Mouse (Mus musculus): ENCODE measurements around the gene Abhd12b. TPM values are rescaled to one million over a fixed set of nuclear protein-coding genes. Genes with fewer than 3 reads are reported as not detected.
A peak's percentile ranks its signal among the peaks of the same experiment; 100 is the strongest.
"Not testable (repeated sequence)": the region's sequence is repeated elsewhere in the genome, so short reads cannot be mapped to it uniquely, and the experiment has no call there.

Gene Abhd12b
- polyA plus RNA-seq, 1 experiment, result not detected

- no peak overlapping the region for H3K27ac ChIP-seq (ENCODE audit: control insufficient read depth, insufficient read depth, low read depth, low read length)
- TF ChIP-seq CTCF (IDR thresholded peaks at IDR 0.05; ENCODE audit: control insufficient read depth, insufficient read depth, insufficient replicate concordance, low read depth, low read length) (no peak), POLR2A (IDR thresholded peaks at IDR 0.05; ENCODE audit: control insufficient read depth, low read depth, low read length) (no peak)
- H3K4me1 ChIP-seq (ENCODE audit: control insufficient read depth, insufficient read depth, low read length), result 0 out of 2 replicates have a peak, but pooled peaks cover 2% of the 10 kb centered on the region
- H3K27me3 ChIP-seq (ENCODE audit: control insufficient read depth, insufficient read depth, low read length), result no peaks in the 10 kb centered on the region
- no peaks in the 10 kb centered on the region for H3K36me3 ChIP-seq (ENCODE audit: control insufficient read depth, insufficient read depth, low read length)
- H3K4me3 ChIP-seq (ENCODE audit: control insufficient read depth, low read depth, low read length), result no peak overlapping the region
Observed at GRCm38 (mm10) chr12:70169969-70170368, 16.0 kb downstream of the Abhd12b start.

DNA sequence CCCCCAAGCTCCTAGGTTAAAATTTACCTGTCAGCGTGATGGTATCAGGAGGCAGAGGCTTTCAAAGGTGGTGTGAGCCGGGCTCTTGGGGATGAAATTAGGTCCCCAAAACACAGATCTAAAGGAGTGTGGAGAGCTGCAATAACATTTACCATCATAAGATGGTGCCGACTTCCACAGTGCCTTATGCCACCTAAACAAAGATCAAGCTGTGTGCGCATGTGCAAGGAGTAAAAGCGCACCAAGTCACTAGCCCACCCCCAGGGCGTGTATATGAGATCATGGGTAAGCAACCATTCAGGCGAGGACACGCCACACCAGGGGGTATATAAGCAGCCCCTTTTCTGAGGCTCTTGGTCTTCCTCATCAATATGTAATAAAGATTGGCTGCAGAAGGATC is 29.6 kb downstream of the Abhd12b start:
- H3K4me3 ChIP-seq (ENCODE audit: control insufficient read depth, low read depth, low read length), result not testable (repeated sequence)

DNA sequence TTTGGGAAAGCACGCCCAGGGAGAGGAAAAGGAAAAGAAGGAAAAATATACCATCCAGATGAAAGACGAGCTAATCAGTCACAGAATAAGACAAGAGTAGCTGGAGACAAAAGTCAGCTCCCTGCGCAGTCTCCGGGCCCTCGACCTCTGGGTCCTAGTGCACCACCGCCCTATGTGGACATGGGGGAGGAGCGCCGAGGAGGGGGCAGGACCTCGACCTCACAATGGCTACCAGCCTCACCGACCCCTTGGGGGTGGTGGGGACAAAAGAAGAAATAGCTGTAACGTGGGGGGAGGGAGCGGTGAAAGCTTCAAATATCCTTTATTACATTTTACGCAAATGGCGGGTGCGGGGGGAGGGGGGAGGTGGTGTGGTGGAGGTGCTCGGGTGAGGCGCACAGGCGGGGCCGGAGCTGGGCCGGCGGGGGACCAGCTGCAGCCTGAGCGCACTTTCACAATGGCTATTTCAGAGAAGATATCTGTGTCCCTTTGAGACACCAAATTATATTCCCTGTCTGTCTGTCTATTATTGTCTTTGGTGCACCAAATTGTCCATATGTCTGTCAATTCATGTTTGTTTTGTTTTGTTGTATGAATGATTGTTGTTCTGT is 30.3 kb downstream of the Abhd12b start:
- Histone ChIP-seq H3K4me1 (ENCODE audit: control insufficient read depth, insufficient read depth, low read length) (no peaks in the 10 kb centered on the region), H3K36me3 (ENCODE audit: control insufficient read depth, insufficient read depth, low read length) (no peaks in the 10 kb centered on the region), H3K27ac (ENCODE audit: control insufficient read depth, insufficient read depth, low read depth, low read length) (no peak overlapping the region), H3K27me3 (ENCODE audit: control insufficient read depth, insufficient read depth, low read length) (no peaks in the 10 kb centered on the region), H3K4me3 (ENCODE audit: control insufficient read depth, low read depth, low read length) (no peak overlapping the region)
- TF ChIP-seq POLR2A (IDR thresholded peaks at IDR 0.05; ENCODE audit: control insufficient read depth, low read depth, low read length) (no peak), CTCF (IDR thresholded peaks at IDR 0.05; ENCODE audit: control insufficient read depth, insufficient read depth, insufficient replicate concordance, low read depth, low read length) (no peak)

More for the DNA sequence above, 29.6 kb downstream of the Abhd12b start:
- H3K27me3 ChIP-seq (ENCODE audit: control insufficient read depth, insufficient read depth, low read length); H3K36me3 ChIP-seq (ENCODE audit: control insufficient read depth, insufficient read depth, low read length); H3K4me1 ChIP-seq (ENCODE audit: control insufficient read depth, insufficient read depth, low read length); H3K27ac ChIP-seq (ENCODE audit: control insufficient read depth, insufficient read depth, low read depth, low read length): not testable (repeated sequence)

DNA sequence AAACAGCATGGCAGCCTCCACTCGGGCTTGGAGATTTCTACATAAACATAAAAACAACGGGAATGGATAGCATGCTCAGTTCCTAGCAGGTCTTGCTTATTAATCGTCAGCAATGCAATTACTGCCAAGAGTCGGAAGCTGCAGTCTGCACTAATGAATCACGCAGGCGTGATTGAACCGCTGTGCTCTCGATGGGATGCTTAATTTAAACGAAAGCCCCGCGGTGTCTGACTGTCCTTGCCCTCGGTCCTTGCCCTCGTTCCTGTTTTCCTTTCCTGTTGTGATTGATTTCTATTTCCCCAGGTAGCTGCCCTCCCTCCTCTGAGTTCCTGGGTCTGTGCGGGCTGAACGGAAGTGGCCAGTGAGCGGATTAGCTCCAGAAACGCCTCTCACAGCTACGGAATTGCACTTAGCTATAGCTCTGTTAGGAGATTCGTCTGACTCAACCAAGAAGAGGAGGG is 38.4 kb downstream of the Abhd12b start:
- peak overlapping the region; percentile 40; the same call in 1 of the 2 replicates for H3K4me3 ChIP-seq (ENCODE audit: control insufficient read depth, low read depth, low read length)
- H3K4me1 ChIP-seq (ENCODE audit: control insufficient read depth, insufficient read depth, low read length), result no peaks in the 10 kb centered on the region
- H3K27ac ChIP-seq (ENCODE audit: control insufficient read depth, insufficient read depth, low read depth, low read length), result no peak overlapping the region
- no peaks in the 10 kb centered on the region for H3K27me3 ChIP-seq (ENCODE audit: control insufficient read depth, insufficient read depth, low read length)
- TF ChIP-seq CTCF (IDR thresholded peaks at IDR 0.05; ENCODE audit: control insufficient read depth, insufficient read depth, insufficient replicate concordance, low read depth, low read length) (no peak), POLR2A (IDR thresholded peaks at IDR 0.05; ENCODE audit: control insufficient read depth, low read depth, low read length) (no peak)
- no peaks in the 10 kb centered on the region for H3K36me3 ChIP-seq (ENCODE audit: control insufficient read depth, insufficient read depth, low read length)

DNA sequence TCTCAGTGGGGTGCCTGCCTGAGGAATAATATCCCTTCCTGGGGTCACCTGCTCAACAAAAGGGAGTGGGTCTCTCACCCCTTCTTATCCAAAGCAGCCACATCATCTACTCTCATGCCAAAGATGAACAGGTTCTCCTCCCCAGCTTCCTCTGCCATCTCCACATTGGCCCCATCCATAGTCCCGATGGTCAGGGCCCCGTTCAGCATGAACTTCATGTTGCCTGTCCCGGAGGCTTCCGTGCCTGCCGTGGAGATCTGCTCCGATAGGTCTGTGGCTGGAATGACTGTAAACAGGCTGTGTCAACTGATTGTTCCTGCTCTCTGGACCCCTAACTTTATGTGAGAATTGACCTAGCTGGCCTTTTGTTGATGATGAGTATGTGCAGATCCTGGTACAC is 41.5 kb downstream of the Abhd12b start:
- H3K27me3 ChIP-seq (ENCODE audit: control insufficient read depth, insufficient read depth, low read length), result no peaks in the 10 kb centered on the region
- H3K27ac ChIP-seq (ENCODE audit: control insufficient read depth, insufficient read depth, low read depth, low read length), result no peak overlapping the region
- H3K4me3 ChIP-seq (ENCODE audit: control insufficient read depth, low read depth, low read length), result no peak overlapping the region
- no peaks in the 10 kb centered on the region for H3K4me1 ChIP-seq (ENCODE audit: control insufficient read depth, insufficient read depth, low read length)
- H3K36me3 ChIP-seq (ENCODE audit: control insufficient read depth, insufficient read depth, low read length), result no peaks in the 10 kb centered on the region
- no peak for TF ChIP-seq CTCF (IDR thresholded peaks at IDR 0.05; ENCODE audit: control insufficient read depth, insufficient read depth, insufficient replicate concordance, low read depth, low read length)
- TF ChIP-seq POLR2A (IDR thresholded peaks at IDR 0.05; ENCODE audit: control insufficient read depth, low read depth, low read length), result no peak

GRCm38 (mm10) chr12:70196341-70196740 is 42.4 kb downstream of the Abhd12b start:
- Histone ChIP-seq H3K27ac (ENCODE audit: control insufficient read depth, insufficient read depth, low read depth, low read length) (no peak overlapping the region), H3K36me3 (ENCODE audit: control insufficient read depth, insufficient read depth, low read length) (no peaks in the 10 kb centered on the region), H3K27me3 (ENCODE audit: control insufficient read depth, insufficient read depth, low read length) (no peaks in the 10 kb centered on the region), H3K4me3 (ENCODE audit: control insufficient read depth, low read depth, low read length) (no peak overlapping the region), H3K4me1 (ENCODE audit: control insufficient read depth, insufficient read depth, low read length) (no peaks in the 10 kb centered on the region)
- TF ChIP-seq POLR2A (IDR thresholded peaks at IDR 0.05; ENCODE audit: control insufficient read depth, low read depth, low read length), result no peak
- TF ChIP-seq CTCF (IDR thresholded peaks at IDR 0.05; ENCODE audit: control insufficient read depth, insufficient read depth, insufficient replicate concordance, low read depth, low read length), result no peak

- H3K27ac ChIP-seq (ENCODE audit: control insufficient read depth, insufficient read depth, low read depth, low read length), result peak overlapping the region; percentile 47; the same call in 1 of the 2 replicates
- no peaks in the 10 kb centered on the region for H3K4me1 ChIP-seq (ENCODE audit: control insufficient read depth, insufficient read depth, low read length)
- no peaks in the 10 kb centered on the region for H3K36me3 ChIP-seq (ENCODE audit: control insufficient read depth, insufficient read depth, low read length)
- no peaks in the 10 kb centered on the region for H3K27me3 ChIP-seq (ENCODE audit: control insufficient read depth, insufficient read depth, low read length)
- no peak for TF ChIP-seq CTCF (IDR thresholded peaks at IDR 0.05; ENCODE audit: control insufficient read depth, insufficient read depth, insufficient replicate concordance, low read depth, low read length)
- TF ChIP-seq POLR2A (IDR thresholded peaks at IDR 0.05; ENCODE audit: control insufficient read depth, low read depth, low read length), result no peak
- no peak overlapping the region for H3K4me3 ChIP-seq (ENCODE audit: control insufficient read depth, low read depth, low read length)
Observed at GRCm38 (mm10) chr12:70201926-70202529, 48.1 kb downstream of the Abhd12b start.
